Mouse (Mus musculus): ENCODE measurements at regions not wholly inside any gene's neighbourhood (a gene's known extent, or its start where the extent isn't known, plus 50 kb on each side); places are given as distances from the start of the nearest gene placed in this dataset.

GRCm38 (mm10) chr13:52378236-52378635 lies 152.8 kb downstream of the Diras2 start:
- no peak for DNase-seq (ENCODE audit: low spot score)

GRCm38 (mm10) chr13:52389271-52389670 lies 141.8 kb downstream of the Diras2 start:
- DNase-seq (ENCODE audit: low spot score), result no peak

GRCm38 (mm10) chr13:52395786-52396185 lies 135.3 kb downstream of the Diras2 start:
- no peak for DNase-seq (ENCODE audit: low spot score)

- DNase-seq (ENCODE audit: low spot score), result no peak
Observed at GRCm38 (mm10) chr13:52398344-52398743, 132.7 kb downstream of the Diras2 start.

GRCm38 (mm10) chr13:52399143-52399542 lies 131.9 kb downstream of the Diras2 start:
- DNase-seq (ENCODE audit: low spot score), result no peak

- no peak for DNase-seq (ENCODE audit: low spot score)
Observed at GRCm38 (mm10) chr13:52403805-52404204, 127.3 kb downstream of the Diras2 start.

GRCm38 (mm10) chr13:52416301-52416700 lies 114.8 kb downstream of the Diras2 start:
- DNase-seq (ENCODE audit: low spot score), result peak; percentile 74

- no peak for DNase-seq (ENCODE audit: low spot score)
Observed at GRCm38 (mm10) chr13:52422456-52422855, 108.6 kb downstream of the Diras2 start.

- no peak for DNase-seq (ENCODE audit: low spot score)
Observed at GRCm38 (mm10) chr13:52428527-52428926, 102.6 kb downstream of the Diras2 start.

- DNase-seq (ENCODE audit: low spot score), result no peak
Observed at GRCm38 (mm10) chr13:52436756-52437155, 94.3 kb downstream of the Diras2 start.

GRCm38 (mm10) chr13:52445513-52445912 lies 85.6 kb downstream of the Diras2 start:
- DNase-seq (ENCODE audit: low spot score), result no peak

- no peak for DNase-seq (ENCODE audit: low spot score)
Observed at GRCm38 (mm10) chr13:52448902-52449301, 82.2 kb downstream of the Diras2 start.

GRCm38 (mm10) chr13:52451486-52451885 lies 79.6 kb downstream of the Diras2 start:
- peak; percentile 18 for DNase-seq (ENCODE audit: low spot score)

- DNase-seq (ENCODE audit: low spot score), result no peak
Observed at GRCm38 (mm10) chr13:52452291-52452690, 78.8 kb downstream of the Diras2 start.
